Mouse (Mus musculus): ENCODE results near the gene Nynrin.

Gene Nynrin

DNA sequence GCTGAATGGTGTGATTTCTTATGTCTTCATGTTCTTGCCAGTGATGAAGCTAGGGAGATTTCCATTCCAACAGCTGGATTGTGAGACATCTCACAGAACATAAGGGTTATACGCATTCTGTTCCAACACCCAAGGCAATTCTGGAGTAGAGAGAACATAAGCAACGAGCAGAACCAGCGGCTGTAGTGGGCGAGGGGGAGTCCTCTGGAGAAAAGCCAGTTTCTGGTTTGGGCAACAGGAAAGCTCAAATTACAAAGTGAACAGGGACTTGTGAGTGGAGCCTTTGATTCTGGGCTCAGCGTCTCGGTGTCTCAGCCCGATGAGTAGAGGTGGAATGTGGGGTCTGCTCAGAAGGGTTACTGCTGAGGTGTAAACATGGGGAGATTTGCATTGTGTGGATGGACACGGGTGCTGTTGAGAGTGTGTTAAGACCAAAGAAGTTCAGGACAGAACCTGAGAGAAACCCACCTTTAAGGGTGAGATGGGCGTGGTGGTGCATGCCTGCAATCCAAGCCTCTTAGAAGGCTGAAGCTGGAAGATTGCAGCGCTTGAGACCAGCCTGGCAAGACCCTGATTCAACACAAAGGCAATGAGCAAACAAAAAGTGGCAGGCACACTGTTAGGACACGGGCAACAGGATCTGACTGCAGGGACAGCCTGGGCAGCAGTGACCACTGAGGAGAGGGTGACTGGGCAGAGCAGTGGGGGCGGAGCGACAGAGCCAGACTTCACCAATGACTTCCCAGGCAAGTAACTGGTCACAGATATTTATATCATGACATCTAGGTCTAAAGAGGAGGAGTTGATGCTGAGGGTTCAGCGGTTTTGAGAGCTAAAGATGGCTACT, 23.9 kb downstream of the Nynrin start:
- DNase-seq (ENCODE audit: low spot score in 2 of 2) = no peak

DNA sequence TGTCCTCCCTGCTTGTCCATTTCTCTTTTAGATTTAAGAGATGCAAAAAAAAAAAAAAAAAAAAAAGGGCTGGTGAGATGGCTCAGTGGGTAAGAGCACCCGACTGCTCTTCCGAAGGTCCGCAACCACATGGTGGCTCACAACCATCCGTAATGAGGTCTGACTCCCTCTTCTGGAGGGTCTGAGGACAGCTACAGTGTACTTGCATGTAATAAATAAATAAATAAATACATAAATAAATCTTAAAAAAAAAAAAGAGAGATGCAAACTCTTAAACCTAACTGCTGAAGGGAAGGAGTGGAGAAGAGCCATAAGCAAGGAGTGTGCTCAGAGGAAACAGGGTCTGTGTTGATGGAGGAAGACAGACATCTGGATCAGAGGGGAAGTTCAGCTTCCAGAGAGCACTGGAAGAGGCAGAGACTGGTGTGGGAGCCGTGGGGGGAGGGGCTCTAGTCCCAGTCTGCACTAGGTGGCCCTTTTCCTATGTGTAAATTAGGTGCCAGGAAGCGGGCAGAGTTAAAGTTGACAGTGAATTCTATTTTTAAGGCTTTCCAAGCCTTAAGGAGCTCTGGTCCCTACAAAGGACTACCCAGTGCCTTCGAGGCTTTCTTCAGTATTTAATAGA, 24.6 kb downstream of the Nynrin start:
- no peak for DNase-seq (ENCODE audit: low spot score in 2 of 2)

DNA sequence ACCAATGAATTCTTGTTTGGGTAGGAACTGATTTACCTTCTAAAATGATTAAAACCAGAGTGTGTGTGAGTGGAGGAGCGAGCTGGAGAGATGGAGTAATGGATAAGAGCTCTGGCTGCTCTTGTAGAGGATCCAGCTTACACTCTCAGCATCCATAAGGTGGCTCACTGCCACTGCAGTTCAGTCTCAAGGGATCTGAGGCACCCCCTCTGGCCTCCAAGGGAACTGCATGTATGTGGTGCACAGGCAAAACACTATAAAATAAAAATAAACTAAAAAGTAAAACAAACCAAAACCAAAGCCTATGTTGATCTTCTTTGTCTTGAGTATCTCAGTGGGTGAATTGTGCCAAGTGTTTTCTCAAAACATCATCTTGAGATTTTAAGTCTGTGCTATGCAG, 25.8 kb downstream of the Nynrin start:
- peak; percentile 69 to 74 for DNase-seq (ENCODE audit: low spot score in 2 of 2)

DNA sequence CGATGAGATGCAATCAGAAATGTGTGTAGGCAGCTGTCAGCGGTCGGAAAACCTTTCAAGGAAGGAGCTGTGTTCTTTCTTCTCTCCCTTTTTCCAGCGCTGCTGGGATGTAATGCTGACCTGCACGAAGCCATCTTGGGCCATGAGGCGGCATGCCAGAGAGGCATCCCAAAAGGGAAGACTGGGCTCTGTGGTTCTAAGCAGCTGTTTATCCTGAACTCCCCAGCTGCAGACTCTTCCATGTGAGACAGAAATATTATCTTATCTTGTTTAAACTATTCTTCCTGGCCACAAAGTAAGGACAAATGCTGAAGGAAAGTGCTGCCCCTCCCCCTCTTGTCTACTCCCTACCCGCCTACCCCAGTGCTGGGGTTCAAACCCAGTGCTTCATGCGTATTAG, 27.2 kb downstream of the Nynrin start:
- DNase-seq (ENCODE audit: low spot score in 2 of 2) = no peak

DNA sequence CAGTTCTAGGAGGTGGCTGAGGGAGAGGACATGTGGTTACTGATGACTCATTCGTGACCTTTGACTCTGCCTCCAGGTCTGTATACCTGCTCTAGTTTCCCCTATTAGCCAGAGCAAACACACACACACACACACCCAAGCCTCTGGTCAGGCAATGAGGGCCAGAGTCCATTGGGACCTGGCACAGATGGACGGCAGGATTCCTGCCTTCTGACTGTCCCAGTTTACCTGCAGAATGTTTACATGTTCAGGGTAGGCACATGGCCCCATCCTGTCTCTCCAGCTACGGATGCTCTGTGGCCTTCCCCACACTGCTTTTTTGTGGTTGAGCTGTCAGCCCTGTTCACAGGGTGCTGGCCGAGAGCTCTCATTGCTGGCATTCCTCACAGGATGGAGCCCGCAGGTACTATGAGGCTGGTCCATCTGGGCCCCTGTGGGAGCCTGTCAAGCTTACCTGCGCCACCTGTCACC, 28.4 kb downstream of the Nynrin start:
- no peak for DNase-seq (ENCODE audit: low spot score in 2 of 2)

DNA sequence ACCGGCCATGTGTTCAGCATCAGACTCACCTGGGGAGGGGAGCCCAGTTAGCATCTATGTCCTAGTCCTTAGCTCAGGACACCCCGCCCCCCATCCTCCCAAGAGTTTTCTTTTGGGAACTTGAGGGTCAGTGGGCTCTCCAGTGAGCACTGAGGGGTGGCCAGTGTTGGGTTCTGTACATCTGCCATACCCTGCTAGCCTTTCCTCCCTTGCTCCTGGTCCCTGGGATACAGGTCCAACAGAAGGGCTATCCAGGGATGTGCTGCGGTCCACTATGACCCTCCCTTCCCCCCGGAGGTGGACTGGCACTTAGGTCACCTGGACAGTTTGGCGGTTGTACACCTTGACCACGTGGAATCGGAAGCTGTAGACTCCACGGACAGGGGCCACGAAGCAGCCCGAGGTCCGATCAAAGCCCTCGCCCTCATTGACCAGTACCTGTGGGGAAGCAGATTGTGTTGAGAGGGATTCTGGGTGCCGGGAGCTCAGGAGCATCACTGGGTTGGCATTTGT, 29.4 kb downstream of the Nynrin start:
- DNase-seq (ENCODE audit: low spot score in 2 of 2) = no peak

DNA sequence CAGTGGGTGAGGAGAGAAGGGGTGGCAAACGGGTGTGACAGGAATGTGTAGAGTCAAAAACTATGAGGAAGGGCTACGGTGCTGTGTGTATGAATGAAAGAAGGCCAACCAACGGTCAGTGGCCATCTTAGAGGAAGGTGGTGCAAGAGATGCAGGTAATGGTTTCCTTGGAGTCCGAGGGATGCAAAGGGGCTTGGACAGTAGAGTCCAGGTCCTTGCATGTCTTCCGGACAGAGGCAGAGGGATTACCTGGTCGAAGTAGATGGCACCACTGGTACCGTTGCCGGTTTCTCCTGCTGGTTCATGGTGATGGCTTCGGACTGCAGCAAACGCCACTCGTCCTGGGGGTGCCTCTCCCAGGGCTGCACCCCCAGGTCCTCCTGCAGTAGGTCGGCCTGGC, 29.9 kb downstream of the Nynrin start:
- DNase-seq (ENCODE audit: low spot score in 2 of 2) = no peak

DNA sequence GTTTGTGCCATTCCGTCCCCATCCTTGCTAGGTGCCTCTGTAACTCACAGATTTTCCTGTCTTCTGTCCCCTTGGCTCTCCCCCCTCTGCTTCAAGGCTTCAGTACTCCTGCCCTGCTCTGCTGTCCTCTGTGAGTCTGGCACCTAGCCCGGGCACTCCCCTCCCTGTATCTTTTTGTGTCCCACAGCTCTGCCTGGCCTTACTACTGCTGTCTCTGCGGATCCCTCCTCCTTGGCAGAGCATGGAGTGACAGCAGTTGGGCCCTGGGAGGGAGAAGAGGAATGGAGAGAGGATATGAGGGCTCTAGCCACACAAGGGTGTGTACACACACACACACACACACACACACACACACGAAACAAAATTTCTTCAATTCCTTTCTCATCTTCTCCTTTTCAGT, 30.4 kb downstream of the Nynrin start, which contains the start of gene Cbln3:
Gene Cbln3 (minus strand): TSS at position 227 of the 400 bp plus-strand sequence.
- DNase-seq (ENCODE audit: low spot score in 2 of 2) = peak in 1 of 2 experiments; percentile 34

DNA sequence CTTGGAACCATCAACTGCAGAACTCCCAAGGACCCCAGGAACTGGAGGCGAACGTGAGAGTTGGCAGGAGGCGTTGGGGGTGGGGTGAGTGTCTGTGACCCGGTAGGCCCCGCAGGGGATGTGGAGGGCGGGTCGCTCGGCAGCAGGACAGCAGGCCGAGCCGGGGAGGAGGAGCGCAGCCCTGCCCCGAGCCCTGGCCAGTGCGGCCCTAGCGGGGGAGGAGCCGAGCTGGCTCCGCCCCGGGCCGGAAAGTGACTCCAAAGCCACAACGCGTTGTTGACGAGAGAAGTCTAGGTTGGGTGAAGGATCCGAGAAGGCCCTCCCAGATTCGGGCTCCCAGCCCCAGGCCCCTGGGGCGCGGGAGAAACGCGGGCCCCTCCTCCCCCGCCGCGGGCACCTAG, 30.9 kb downstream of the Nynrin start, which contains the start of gene Khnyn:
Gene Khnyn (plus strand): TSS at position 235 of the 401 bp plus-strand sequence.
- peak; percentile 90 to 91 for DNase-seq (ENCODE audit: low spot score in 2 of 2)

DNA sequence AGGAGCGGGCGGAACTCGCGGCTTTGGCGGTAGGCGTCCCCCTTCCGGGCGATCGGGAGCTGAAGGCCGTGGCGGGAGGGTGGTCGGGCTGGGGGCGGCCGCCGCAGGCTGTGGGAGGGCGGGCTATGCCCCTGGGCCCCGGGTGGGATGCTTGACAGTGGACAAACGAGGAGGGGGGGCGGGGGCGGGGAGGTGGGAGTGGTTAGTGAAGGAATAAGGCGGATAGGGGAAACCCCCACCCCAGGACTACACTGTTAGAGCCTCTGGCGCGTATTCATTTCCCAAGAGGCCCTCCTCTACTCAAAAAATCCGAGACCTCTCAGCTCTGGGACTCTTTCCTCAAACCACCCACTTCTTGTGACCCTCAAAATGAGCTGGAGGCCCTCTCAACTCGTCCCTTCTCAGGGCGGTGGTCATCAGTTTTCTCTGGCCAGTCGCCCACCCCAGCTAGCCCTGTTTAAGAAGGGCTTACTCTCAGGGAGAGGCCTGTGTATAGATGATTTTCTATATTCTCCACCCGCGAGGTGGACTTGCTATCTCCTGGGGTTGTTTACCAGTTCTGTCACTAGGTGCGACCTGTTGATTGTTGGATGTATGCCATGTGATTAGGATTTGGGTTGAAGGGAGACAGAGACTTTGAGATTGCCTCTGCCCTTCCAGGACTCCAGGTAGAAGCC, 31.4 kb downstream of the Nynrin start:
- DNase-seq (ENCODE audit: low spot score in 2 of 2) = peak; percentile 38 to 55

DNA sequence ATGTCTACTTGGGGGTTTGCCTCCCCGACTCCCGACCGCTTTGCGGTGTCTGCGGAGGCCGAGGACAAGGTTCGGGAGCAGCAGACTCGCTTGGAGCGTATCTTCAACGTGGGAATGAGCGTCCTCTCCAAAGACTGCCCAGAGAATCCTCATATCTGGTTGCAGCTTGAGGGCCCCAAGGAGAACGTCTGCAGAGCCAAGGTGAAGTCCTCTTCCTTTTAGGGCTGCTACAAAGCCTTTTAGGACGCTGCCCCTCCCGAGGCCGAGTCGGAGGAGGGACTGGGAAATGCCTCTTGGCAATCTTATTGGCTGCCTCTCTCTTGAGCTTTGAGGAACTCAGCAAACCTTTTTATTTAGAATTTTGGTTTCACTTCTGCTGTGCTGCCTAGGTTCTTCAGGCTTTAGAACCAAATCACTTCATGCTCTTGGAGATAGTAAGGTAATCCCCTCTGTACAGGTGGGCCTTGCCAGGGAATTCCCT, 32.0 kb downstream of the Nynrin start:
- DNase-seq (ENCODE audit: low spot score in 2 of 2) = peak; percentile 86 to 88

DNA sequence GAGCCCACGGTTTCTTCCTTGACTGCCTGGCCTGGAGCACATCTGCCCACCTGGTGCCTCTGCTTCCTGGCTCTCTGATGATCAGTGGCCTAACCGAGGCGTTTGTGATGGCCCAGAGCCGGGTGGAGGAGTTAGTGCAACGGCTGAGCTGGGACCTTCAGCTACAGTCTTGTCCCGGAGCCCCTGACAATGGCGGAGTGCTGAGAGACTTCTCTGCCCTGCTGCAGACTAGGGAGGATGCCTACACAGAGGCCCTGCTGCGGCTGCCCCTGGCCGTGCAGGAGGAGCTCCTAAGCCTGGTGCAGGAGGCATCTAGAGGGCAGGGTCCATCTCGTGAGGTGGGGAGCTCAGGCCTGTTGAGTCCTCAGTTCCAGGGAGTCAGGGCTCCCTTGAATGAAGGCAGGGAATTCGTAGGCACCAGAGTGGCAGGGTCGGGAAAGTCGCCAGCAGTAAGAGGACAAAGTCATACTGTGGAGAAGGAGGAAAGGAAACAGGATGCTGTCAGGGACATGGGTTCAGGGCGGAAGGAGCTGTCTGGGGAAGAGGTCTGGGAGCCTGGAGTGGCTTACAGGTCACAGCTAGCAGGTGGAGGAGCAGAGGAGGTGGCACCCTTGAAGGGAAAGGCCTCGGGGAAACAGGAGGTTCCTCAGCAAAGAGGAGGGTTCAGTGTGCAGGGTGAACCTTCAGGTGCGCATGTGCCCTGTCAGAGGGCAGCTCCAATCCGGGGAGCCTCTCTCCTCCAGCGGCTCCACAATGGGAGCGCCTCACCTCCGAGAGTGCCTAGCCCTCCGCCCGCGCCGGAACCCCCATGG, 33.0 kb downstream of the Nynrin start:
- no peak for DNase-seq (ENCODE audit: low spot score in 2 of 2)

DNA sequence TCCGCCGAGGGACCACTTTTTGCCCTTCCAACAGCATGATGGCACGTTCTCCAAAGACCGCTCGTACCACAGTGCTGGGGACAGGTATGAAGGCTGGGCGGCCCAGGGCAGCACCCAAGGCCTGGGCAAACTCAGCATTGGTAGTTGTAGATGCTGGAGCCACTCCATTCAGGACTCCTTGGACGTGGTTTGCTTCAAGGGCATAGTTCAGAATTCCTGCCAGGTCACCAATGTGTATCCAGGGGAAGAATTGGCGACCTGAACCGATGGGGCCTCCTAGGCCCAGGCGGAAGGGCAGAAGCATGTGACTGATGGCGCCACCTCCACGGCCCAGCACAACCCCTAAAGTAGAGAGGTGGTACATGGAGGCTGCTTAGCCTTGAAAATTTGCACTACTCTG, 43.9 kb downstream of the Nynrin start:
- DNase-seq (ENCODE audit: low spot score in 2 of 2) = no peak

DNA sequence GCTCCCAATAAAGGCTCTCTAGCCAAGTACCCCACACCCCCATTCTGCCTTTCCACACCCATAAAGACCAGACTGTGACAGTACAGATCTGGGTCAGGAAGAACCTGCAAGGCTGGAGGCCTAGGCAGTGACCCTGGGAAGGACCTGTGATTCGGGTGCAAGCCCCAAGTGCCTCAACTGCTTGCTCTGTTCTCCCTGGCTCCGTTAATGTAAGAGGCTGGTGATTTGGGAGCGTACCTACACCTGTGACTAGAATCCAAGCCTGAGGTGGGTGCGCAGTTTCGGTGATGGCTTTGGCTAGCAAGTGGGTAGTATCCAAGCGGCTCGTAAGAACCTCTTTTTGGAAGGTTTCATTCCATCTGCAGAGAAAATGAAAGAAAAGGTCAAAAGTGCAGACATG, 45.1 kb downstream of the Nynrin start:
- DNase-seq (ENCODE audit: low spot score in 2 of 2) = no peak

DNA sequence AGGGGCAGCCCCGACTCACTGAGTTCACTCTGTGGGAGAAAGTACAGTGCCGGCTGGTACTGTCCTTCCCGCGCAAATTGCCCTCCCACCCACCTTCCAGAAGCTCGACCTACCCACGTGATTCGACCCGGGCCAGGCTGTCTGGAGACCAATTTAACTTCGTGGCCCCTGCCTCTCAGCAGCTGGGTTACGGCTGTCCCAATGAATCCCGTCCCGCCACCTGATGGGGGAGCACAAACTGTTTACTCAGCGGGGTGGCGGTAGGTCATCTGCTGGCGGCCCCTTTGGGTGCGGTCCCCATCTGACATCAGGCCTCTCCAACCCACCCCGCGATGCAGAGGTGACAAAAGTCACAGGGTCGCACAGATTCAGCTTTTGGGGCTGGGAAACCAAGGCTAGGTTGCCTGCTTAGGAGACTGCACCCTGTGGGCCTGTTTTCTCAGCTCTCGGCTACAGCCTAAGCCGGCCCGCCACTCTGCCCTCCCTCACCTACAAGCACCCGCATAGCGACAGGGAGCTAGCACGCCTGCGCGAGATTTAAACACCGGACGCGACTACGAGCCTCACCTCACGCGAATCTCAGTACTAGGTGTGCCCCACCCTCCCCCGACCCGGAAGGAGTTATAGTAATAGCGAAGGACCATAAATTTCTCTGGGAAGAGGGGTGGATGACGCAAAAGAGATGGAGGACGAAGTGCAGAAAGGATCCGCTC, 46.0 kb downstream of the Nynrin start, which contains the start of gene Sdr39u1:
Gene Sdr39u1 (minus strand): TSS at position 593 of the 713 bp plus-strand sequence.
- peak; percentile 87 to 88 for DNase-seq (ENCODE audit: low spot score in 2 of 2)

DNA sequence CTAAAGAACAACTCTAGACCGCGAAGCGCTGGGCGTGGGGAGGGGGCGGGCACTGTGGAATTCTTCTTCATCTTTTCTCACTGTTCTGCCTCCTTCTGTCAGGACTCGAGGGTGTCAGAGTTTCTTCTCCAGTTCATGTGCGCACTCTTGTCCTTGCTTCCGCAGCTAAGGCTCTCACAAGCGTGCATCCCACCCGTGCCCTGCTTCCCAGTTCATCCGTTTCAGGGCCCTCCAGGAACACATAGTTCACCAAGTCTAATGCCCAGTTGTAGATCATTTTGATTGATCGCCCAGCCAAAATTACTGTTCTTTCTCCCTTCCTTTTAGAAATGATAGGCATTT, 46.6 kb downstream of the Nynrin start:
- DNase-seq (ENCODE audit: low spot score in 2 of 2) = no peak

DNA sequence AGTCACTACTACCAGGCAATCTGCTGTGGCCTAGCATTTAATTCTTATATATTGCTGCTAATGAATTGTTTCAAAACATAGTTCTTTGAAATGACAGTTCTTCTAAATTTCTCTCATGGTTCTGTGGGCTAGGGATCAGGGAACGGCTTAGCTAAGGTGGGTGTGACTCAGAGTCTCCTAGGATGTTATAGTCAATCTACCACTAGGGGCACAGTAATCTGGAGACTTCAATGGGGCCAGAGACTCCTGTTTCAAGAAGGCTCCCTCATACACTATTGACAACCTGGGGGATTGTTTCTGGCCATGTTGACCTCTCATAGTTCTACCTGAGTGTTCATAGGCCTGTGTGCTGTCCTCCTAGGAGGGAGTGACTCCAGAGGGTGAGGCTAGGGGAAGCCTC, 51.7 kb downstream of the Nynrin start:
- DNase-seq (ENCODE audit: low spot score in 2 of 2) = no peak

DNA sequence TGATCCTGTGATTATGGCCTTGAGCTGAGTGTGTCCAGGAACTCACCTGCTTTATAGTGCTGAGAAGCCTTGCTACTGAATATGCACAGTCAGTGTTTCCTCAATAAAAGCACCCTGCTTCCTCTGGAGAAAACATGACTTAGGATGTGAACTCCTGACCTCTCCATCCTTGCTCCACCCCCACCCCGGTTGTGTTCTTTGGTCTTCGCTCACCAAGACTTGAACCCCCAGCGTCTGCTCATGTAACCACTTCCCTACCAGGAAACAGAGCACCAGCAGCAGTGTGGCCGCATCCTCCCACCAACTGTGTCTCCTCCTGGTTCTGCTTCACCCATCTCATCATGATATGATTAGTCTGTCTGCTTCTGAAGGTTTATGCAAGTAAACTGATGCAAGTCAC, 59.6 kb downstream of the Nynrin start:
- no peak for DNase-seq (ENCODE audit: low spot score in 2 of 2)

DNA sequence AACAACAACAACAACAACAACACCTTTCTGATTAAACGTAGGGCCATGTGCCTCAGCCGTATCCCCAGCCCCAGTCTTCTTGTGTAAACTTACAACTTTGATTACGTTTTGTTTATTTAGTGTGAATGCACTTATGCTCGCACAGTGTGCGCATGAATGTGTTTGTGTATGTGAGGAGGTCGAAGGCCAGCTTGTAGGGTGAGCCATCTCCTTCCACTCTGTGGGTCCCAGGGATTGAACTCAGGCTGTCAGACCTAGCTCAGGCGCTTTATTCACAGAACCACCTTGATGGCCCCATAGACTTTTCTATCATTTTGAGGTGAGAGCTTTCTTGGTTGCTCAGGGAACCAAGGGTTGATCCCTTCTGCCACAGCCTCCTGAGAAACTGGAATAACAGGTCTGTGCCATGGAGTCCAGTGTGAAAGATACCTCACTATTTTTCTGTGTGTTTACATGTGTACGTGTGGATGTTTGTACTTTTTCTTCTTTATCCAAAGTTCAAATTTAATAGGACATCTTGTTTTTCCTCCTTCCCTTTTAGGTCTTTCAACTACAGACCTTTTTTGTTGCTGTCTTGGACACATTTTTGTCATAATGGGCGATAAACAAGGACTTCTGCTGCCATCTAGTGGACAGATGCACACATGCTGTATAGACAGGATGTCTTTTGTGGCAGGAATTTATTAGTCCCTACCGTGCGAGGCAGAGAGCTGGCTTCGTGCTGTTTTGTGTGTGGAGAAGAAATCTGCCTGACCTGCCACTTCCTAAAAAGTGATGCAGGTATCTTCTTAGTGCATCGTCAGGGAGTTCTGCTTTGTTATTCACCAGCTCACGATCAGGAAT, 64.7 kb downstream of the Nynrin start:
- peak; percentile 59 to 68 for DNase-seq (ENCODE audit: low spot score in 2 of 2)

Measured in spleen, postnatal 36 days (tissue).